Mouse (Mus musculus): ENCODE data around the gene Camk2d. TPM values are rescaled to one million over a fixed set of nuclear protein-coding genes. Genes with fewer than 3 reads are reported as not detected.

Camk2d gene
- total RNA-seq, 1 experiment from 2014 or later, result 66.8 TPM

GRCm38 (mm10) chr3:126797810-126798209 lies 201.7 kb downstream of the Camk2d start:
- ATAC-seq (replicated peaks in 1 of 2; ENCODE audit: insufficient read depth in 1 of 2, low FRiP score in 2 of 2, low TSS enrichment in 1 of 2, low read depth in 1 of 2, poor library complexity in 2 of 2, severe bottlenecking in 2 of 2), result no peak

- no peak for ATAC-seq (replicated peaks in 1 of 2; ENCODE audit: insufficient read depth in 1 of 2, low FRiP score in 2 of 2, low TSS enrichment in 1 of 2, low read depth in 1 of 2, poor library complexity in 2 of 2, severe bottlenecking in 2 of 2)
These were observed 206.9 kb downstream of the Camk2d start for GRCm38 (mm10) chr3:126802988-126803387.

- no peak for ATAC-seq (replicated peaks in 1 of 2; ENCODE audit: insufficient read depth in 1 of 2, low FRiP score in 2 of 2, low TSS enrichment in 1 of 2, low read depth in 1 of 2, poor library complexity in 2 of 2, severe bottlenecking in 2 of 2)
These were observed 208.9 kb downstream of the Camk2d start for GRCm38 (mm10) chr3:126804968-126805367.

- ATAC-seq (replicated peaks in 1 of 2; ENCODE audit: insufficient read depth in 1 of 2, low FRiP score in 2 of 2, low TSS enrichment in 1 of 2, low read depth in 1 of 2, poor library complexity in 2 of 2, severe bottlenecking in 2 of 2), result no peak
These were observed 210.0 kb downstream of the Camk2d start for GRCm38 (mm10) chr3:126806145-126806544.

- ATAC-seq (replicated peaks in 1 of 2; ENCODE audit: insufficient read depth in 1 of 2, low FRiP score in 2 of 2, low TSS enrichment in 1 of 2, low read depth in 1 of 2, poor library complexity in 2 of 2, severe bottlenecking in 2 of 2), result no peak
These were observed 213.8 kb downstream of the Camk2d start for GRCm38 (mm10) chr3:126809915-126810314.

- no peak for ATAC-seq (replicated peaks in 1 of 2; ENCODE audit: insufficient read depth in 1 of 2, low FRiP score in 2 of 2, low TSS enrichment in 1 of 2, low read depth in 1 of 2, poor library complexity in 2 of 2, severe bottlenecking in 2 of 2)
These were observed 214.4 kb downstream of the Camk2d start for GRCm38 (mm10) chr3:126810372-126811090.

- no peak for ATAC-seq (replicated peaks in 1 of 2; ENCODE audit: insufficient read depth in 1 of 2, low FRiP score in 2 of 2, low TSS enrichment in 1 of 2, low read depth in 1 of 2, poor library complexity in 2 of 2, severe bottlenecking in 2 of 2)
These were observed 215.5 kb downstream of the Camk2d start for GRCm38 (mm10) chr3:126811646-126812045.

- peak in 1 of 2 experiments; percentile 59; a peak in 2 of 4 replicates for ATAC-seq (replicated peaks in 1 of 2; ENCODE audit: insufficient read depth in 1 of 2, low FRiP score in 2 of 2, low TSS enrichment in 1 of 2, low read depth in 1 of 2, poor library complexity in 2 of 2, severe bottlenecking in 2 of 2)
These were observed 226.3 kb downstream of the Camk2d start for GRCm38 (mm10) chr3:126822374-126822773.

- ATAC-seq (replicated peaks in 1 of 2; ENCODE audit: insufficient read depth in 1 of 2, low FRiP score in 2 of 2, low TSS enrichment in 1 of 2, low read depth in 1 of 2, poor library complexity in 2 of 2, severe bottlenecking in 2 of 2), result no peak
These were observed 228.8 kb downstream of the Camk2d start for GRCm38 (mm10) chr3:126824930-126825329.

- no peak for ATAC-seq (replicated peaks in 1 of 2; ENCODE audit: insufficient read depth in 1 of 2, low FRiP score in 2 of 2, low TSS enrichment in 1 of 2, low read depth in 1 of 2, poor library complexity in 2 of 2, severe bottlenecking in 2 of 2)
These were observed 230.1 kb downstream of the Camk2d start for GRCm38 (mm10) chr3:126826172-126826571.

- no peak for ATAC-seq (replicated peaks in 1 of 2; ENCODE audit: insufficient read depth in 1 of 2, low FRiP score in 2 of 2, low TSS enrichment in 1 of 2, low read depth in 1 of 2, poor library complexity in 2 of 2, severe bottlenecking in 2 of 2)
These were observed 231.8 kb downstream of the Camk2d start for GRCm38 (mm10) chr3:126827900-126828299.

GRCm38 (mm10) chr3:126829817-126830216 lies 233.7 kb downstream of the Camk2d start:
- peak in 1 of 2 experiments; percentile 42; a peak in 1 of 4 replicates for ATAC-seq (replicated peaks in 1 of 2; ENCODE audit: insufficient read depth in 1 of 2, low FRiP score in 2 of 2, low TSS enrichment in 1 of 2, low read depth in 1 of 2, poor library complexity in 2 of 2, severe bottlenecking in 2 of 2)

- ATAC-seq (replicated peaks in 1 of 2; ENCODE audit: insufficient read depth in 1 of 2, low FRiP score in 2 of 2, low TSS enrichment in 1 of 2, low read depth in 1 of 2, poor library complexity in 2 of 2, severe bottlenecking in 2 of 2), result peak; percentile 17 to 39; a peak in 1 of 4 replicates
These were observed 235.5 kb downstream of the Camk2d start for GRCm38 (mm10) chr3:126831418-126832138.

- no peak for ATAC-seq (replicated peaks in 1 of 2; ENCODE audit: insufficient read depth in 1 of 2, low FRiP score in 2 of 2, low TSS enrichment in 1 of 2, low read depth in 1 of 2, poor library complexity in 2 of 2, severe bottlenecking in 2 of 2)
These were observed 238.6 kb downstream of the Camk2d start for GRCm38 (mm10) chr3:126834641-126835167.

GRCm38 (mm10) chr3:126842780-126843179 lies 246.7 kb downstream of the Camk2d start:
- no peak for ATAC-seq (replicated peaks in 1 of 2; ENCODE audit: insufficient read depth in 1 of 2, low FRiP score in 2 of 2, low TSS enrichment in 1 of 2, low read depth in 1 of 2, poor library complexity in 2 of 2, severe bottlenecking in 2 of 2)

- ATAC-seq (replicated peaks in 1 of 2; ENCODE audit: insufficient read depth in 1 of 2, low FRiP score in 2 of 2, low TSS enrichment in 1 of 2, low read depth in 1 of 2, poor library complexity in 2 of 2, severe bottlenecking in 2 of 2), result no peak
These were observed 248.7 kb downstream of the Camk2d start for GRCm38 (mm10) chr3:126844809-126845208.

GRCm38 (mm10) chr3:126848081-126848480 lies 252.0 kb downstream of the Camk2d start:
- no peak; a peak in 1 of 4 replicates for ATAC-seq (replicated peaks in 1 of 2; ENCODE audit: insufficient read depth in 1 of 2, low FRiP score in 2 of 2, low TSS enrichment in 1 of 2, low read depth in 1 of 2, poor library complexity in 2 of 2, severe bottlenecking in 2 of 2)

GRCm38 (mm10) chr3:126860442-126860841 lies 264.3 kb downstream of the Camk2d start:
- no peak for ATAC-seq (replicated peaks in 1 of 2; ENCODE audit: insufficient read depth in 1 of 2, low FRiP score in 2 of 2, low TSS enrichment in 1 of 2, low read depth in 1 of 2, poor library complexity in 2 of 2, severe bottlenecking in 2 of 2)
